Mouse (Mus musculus): ENCODE data around the gene Zswim7. TPM values are rescaled to one million over a fixed set of nuclear protein-coding genes. Genes with fewer than 3 reads are reported as not detected.

Gene Zswim7
- total RNA-seq, 2 experiments from 2014 or later: 14.8 to 15.3 TPM

DNA sequence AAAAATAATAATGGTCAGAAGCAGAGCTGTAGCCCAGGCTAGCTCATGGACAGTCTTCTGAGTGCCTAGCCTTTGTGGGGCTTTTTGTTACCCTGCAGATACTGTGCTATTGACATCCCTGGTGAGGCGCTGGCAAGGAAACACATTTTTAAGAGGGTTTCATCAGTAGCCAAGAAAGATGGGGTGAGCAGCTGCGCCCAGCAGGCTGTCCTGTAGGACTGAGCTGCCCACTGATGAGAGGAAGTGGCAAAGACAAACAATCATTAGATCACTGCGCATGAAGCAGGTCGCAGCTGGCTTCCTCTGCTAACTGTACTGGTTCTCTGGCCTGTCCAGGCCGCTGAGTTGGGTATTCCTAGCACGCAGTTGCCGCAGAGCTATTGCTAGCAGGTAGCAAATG lies 17.6 kb downstream of the Zswim7 start:
- intact Hi-C loops (cut with DNase I): no loop called here
- no peak for DNase-seq

DNA sequence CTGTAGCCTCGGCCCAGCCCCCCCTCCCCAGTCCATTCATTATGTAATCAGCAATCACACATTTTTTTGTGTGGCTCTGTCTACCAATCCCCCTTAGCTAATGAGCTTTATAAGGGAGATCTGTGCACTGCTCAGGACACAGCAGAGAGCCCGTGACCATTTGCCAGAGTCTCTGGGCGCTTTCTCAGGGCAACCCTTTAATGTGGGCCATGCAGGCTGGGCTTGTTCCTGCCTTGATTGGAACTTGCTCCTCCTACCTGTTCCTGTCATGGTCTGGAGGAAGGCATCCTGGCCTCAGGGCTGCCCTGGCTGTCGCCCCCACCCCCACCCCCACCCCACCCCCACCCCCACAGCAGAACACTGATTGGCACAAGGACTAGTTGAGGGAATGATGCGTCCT lies 22.0 kb downstream of the Zswim7 start:
- intact Hi-C loops (cut with DNase I): no loop called here
- no peak for DNase-seq

GRCm38 (mm10) chr11:62253380-62253779 lies 27.8 kb downstream of the Zswim7 start:
- intact Hi-C loops (cut with DNase I): no loop called here
- DNase-seq: no peak

- peak; percentile 22 to 43 for DNase-seq
Measured at GRCm38 (mm10) chr11:62251047-62251446, 30.1 kb downstream of the Zswim7 start.

GRCm38 (mm10) chr11:62249266-62250037 lies 31.7 kb downstream of the Zswim7 start:
- DNase-seq: peak; percentile 35 to 38
- intact Hi-C loops (cut with DNase I): no loop called here

More at GRCm38 (mm10) chr11:62251047-62251446, 30.1 kb downstream of the Zswim7 start:
- intact Hi-C loops (cut with DNase I): no loop called here

DNA sequence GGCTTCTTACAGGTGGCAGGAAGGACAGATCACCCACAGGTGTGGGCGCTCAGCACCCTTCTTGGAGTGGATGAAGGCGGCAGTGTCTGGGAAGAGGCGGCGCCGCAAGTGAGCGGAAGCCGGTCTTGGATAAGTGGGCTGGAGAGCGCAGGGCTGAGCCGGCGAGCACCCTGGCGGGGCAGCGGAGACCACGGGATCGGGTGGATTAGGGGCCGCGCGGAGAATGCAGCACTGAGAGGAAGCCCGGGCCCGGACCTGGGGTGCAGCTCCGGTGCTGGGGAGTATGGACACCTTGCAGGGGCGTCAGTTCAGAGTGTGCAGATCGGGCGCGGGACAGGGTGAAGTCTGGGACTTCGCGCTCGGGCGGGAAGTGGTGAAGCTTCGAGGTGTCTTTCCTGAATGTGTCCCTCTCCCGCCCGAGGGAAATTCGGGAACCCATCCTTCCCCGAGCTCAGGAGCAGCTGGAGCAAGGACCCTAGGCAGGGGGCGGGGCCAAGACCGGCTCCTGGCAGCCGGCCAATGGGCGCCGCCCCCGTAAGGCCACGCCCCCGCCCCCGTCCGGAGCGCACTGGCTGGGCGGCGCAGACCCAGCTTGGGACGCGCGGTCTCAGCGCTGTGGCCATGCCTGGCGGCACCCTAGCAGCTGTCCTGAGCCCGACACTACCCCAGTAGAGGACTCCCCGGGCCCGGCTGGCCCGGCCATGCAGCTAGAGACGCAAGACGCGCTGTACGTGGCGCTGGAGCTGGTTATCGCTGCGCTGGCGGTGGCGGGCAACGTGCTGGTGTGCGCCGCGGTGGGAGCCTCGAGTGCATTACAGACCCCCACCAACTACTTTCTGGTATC lies 32.6 kb downstream of the Zswim7 start, which contains the start of gene Adora2b:
Adora2b (plus strand) TSS at position 584 of the 844 bp plus-strand sequence.
- intact Hi-C loops (cut with DNase I): no loop called here
- DNase-seq: peak; percentile 70 to 76

- DNase-seq: no peak
- intact Hi-C loops (cut with DNase I): no loop called here
Measured at GRCm38 (mm10) chr11:62247759-62248400, 33.3 kb downstream of the Zswim7 start.

GRCm38 (mm10) chr11:62244471-62244870 lies 36.7 kb downstream of the Zswim7 start:
- no peak for DNase-seq
- intact Hi-C loops (cut with DNase I): no loop called here

- intact Hi-C loops (cut with DNase I): no loop called here
- DNase-seq: no peak
Measured at GRCm38 (mm10) chr11:62243871-62244270, 37.3 kb downstream of the Zswim7 start.

GRCm38 (mm10) chr11:62240631-62241261 lies 40.4 kb downstream of the Zswim7 start:
- intact Hi-C loops (cut with DNase I): no loop called here
- no peak for DNase-seq

DNA sequence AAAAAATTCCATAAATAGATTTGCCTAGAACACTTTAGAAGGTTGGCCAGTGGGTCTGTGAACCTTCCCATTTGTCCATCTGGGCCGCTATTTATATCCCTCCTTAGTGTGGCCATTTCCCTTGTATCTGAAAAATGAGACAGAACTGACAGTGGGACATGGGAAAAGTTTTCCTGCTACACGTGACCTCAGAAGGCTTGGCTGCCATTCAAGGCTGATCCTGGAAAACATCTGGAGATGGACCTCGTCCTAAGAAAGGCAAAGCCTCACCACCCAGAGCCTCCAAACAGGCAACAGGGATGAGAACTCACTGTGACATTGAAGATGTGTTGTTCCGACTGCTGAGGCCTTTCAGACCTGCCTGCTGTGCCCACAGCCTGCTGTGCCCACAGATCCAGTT lies 56.4 kb downstream of the Zswim7 start:
- intact Hi-C loops (cut with DNase I): no loop called here
- DNase-seq: peak; percentile 52 to 62

DNA sequence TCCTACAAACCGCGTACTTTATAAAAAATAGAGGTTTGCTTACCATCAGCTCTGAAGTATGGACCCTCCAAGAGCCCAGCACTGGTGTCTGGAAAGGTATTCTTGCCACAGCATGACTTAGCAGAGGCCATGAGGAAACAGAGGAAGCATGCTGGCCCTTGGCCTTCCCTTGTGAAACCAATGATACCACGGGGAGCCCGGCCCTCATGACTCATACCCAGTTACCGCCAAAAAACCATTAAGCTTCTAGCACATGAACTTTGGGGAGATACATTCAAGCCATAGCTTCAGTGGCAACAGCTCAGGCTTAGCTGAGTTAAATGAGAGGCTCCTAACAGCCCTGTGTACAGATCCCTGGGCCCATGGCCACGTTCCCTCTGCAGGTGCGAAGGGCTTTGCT lies 57.2 kb downstream of the Zswim7 start:
- intact Hi-C loops (cut with DNase I): no loop called here
- peak; percentile 27 to 37 for DNase-seq

DNA sequence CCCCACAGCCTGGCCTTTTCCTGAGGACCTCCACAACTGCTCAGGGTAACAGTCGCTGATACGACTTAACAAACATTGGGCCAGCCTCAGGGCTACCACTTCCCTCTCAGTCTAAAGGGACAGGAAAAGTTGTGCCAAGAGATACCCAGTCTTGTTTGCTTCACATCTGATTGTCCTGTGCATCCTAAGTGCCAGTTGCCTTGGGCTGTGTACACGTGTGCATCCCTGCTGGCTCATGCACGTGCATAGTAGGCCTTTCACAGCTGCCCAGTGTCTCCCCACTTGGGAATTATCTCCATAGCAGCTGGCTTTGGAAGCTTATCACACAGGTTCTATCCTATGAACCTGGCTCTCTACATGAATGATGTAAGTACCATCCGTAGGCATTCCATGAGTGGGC lies 57.8 kb downstream of the Zswim7 start:
- intact Hi-C loops (cut with DNase I): no loop called here
- no peak for DNase-seq

DNA sequence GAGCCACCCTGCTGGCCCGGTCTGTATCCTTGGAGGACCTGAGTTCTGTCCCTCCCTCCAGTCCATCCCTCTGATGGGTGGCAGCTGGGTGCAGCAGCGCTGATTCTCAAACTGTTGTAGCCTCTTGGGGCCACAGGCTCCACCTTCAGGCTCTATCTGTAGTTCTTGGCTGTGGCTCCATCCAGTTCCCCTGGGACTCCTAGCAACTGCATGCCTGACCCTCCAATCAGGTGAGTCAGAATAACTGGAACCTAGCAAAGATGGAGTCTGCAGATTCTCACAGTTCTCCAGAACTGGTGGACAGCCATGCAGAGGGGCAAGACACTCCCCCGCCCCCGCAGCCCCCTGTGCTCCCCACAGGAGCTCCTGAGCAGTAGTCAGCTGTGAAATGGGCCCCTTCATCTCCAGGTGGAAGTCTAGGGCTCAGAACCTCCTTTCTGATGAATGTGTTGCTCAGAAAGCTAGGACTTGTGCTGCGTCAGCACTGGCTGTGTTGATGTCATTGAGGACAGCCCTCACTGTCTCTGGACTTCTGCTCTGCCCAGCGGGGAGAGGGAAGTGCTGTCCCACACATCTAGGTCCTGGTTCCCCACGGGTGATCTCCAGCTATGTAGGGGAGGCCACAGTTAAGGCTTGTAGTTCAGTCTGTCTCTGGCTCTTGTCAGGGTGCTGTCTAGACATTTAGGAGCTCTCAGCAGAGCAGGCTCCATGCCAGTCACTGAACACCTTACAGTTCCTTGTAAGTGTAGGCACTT lies 60.2 kb downstream of the Zswim7 start:
- peak; percentile 37 to 50 for DNase-seq
- intact Hi-C loops (cut with DNase I): no loop called here

- intact Hi-C loops (cut with DNase I): no loop called here
Measured at GRCm38 (mm10) chr11:62217751-62218150, 63.4 kb downstream of the Zswim7 start.

More at GRCm38 (mm10) chr11:62217751-62218150, 63.4 kb downstream of the Zswim7 start:
- no peak for DNase-seq

Other genes starting within 250 kb of the Zswim7 start
- gene Adora2b, start 32.4 kb downstream of the Zswim7 start, total RNA-seq (2021): 1 to 10 TPM in 1 of 2 experiments, under 1 TPM in 1; 0.91 to 1.4 TPM
- gene Ttc19, start 98 bp upstream of the Zswim7 start, total RNA-seq (2021): 10 to 100 TPM; 35.9 to 39.5 TPM
- gene Pigl, start 177.1 kb upstream of the Zswim7 start, total RNA-seq (2021): 1 to 10 TPM; 2.7 to 3.6 TPM
- gene Ncor1, start 177.2 kb upstream of the Zswim7 start, total RNA-seq (2021): 100 to 1,000 TPM; 137 to 148 TPM

Data from heart, postnatal 10 days (tissue).